Mouse (Mus musculus): ENCODE data around the gene Fkbp3. TPM values are rescaled to one million over a fixed set of nuclear protein-coding genes. Genes with fewer than 3 reads are reported as not detected.

Fkbp3 gene
- polyA plus RNA-seq, 1 experiment from 2014 or later = 827 TPM

- H3K9me3 ChIP-seq (replicated peaks) = no peaks in the 10 kb centered on the region
- no peak overlapping the region for H3K27ac ChIP-seq (replicated peaks)
- peaks cover 14% of the 10 kb centered on the region for H3K4me1 ChIP-seq
- H3K36me3 ChIP-seq = peaks cover 77% of the 10 kb centered on the region
- H3K4me3 ChIP-seq = no peak overlapping the region
- H3K27me3 ChIP-seq (ENCODE audit: low read depth, poor library complexity, severe bottlenecking) = no peaks in the 10 kb centered on the region
- no peak for DNase-seq (ENCODE audit: low spot score)
- WGBS = 89% methylated on average over 4 of the region's 4 CpGs
These were observed 5.4 kb downstream of the Fkbp3 start for GRCm38 (mm10) chr12:65068409-65068808.

GRCm38 (mm10) chr12:65066234-65066633, 7.6 kb downstream of the Fkbp3 start:
- H3K9me3 ChIP-seq (replicated peaks) = no peaks in the 10 kb centered on the region
- H3K36me3 ChIP-seq = peaks cover 93% of the 10 kb centered on the region
- DNase-seq (ENCODE audit: low spot score) = no peak
- H3K4me3 ChIP-seq = no peak overlapping the region
- WGBS = 83% methylated on average over 3 of the region's 3 CpGs
- no peaks in the 10 kb centered on the region for H3K4me1 ChIP-seq
- H3K27me3 ChIP-seq (ENCODE audit: low read depth, poor library complexity, severe bottlenecking) = no peaks in the 10 kb centered on the region
- H3K27ac ChIP-seq (replicated peaks) = no peak overlapping the region

- Histone ChIP-seq H3K4me1 (no peaks in the 10 kb centered on the region), H3K36me3 (peaks cover 99% of the 10 kb centered on the region), H3K27ac (replicated peaks) (no peak overlapping the region), H3K9me3 (replicated peaks) (no peaks in the 10 kb centered on the region), H3K4me3 (no peak overlapping the region), H3K27me3 (ENCODE audit: low read depth, poor library complexity, severe bottlenecking) (no peaks in the 10 kb centered on the region)
- no peak for DNase-seq (ENCODE audit: low spot score)
- 81% methylated on average over 2 of the region's 2 CpGs for WGBS
These were observed 8.6 kb downstream of the Fkbp3 start for GRCm38 (mm10) chr12:65065241-65065640.

GRCm38 (mm10) chr12:65061082-65061481, 12.7 kb downstream of the Fkbp3 start:
- no peaks in the 10 kb centered on the region for H3K27me3 ChIP-seq (ENCODE audit: low read depth, poor library complexity, severe bottlenecking)
- no peaks in the 10 kb centered on the region for H3K4me1 ChIP-seq
- no peak overlapping the region for H3K4me3 ChIP-seq
- H3K9me3 ChIP-seq (replicated peaks) = no peaks in the 10 kb centered on the region
- H3K27ac ChIP-seq (replicated peaks) = no peak overlapping the region
- peaks cover 97% of the 10 kb centered on the region for H3K36me3 ChIP-seq
- DNase-seq (ENCODE audit: low spot score) = no peak

GRCm38 (mm10) chr12:65058203-65058602, 15.6 kb downstream of the Fkbp3 start:
- Histone ChIP-seq H3K4me3 (no peak overlapping the region), H3K36me3 (peaks cover 97% of the 10 kb centered on the region), H3K9me3 (replicated peaks) (no peaks in the 10 kb centered on the region), H3K27ac (replicated peaks) (no peak overlapping the region), H3K4me1 (no peaks in the 10 kb centered on the region), H3K27me3 (ENCODE audit: low read depth, poor library complexity, severe bottlenecking) (no peaks in the 10 kb centered on the region)
- no peak for DNase-seq (ENCODE audit: low spot score)
- 90% methylated on average over 2 of the region's 2 CpGs for WGBS

- Histone ChIP-seq H3K27me3 (ENCODE audit: low read depth, poor library complexity, severe bottlenecking) (no peaks in the 10 kb centered on the region), H3K36me3 (peaks cover 91% of the 10 kb centered on the region), H3K9me3 (replicated peaks) (no peaks in the 10 kb centered on the region), H3K4me3 (no peak overlapping the region), H3K4me1 (no peaks in the 10 kb centered on the region), H3K27ac (replicated peaks) (no peak overlapping the region)
- DNase-seq (ENCODE audit: low spot score) = no peak
These were observed 25.0 kb downstream of the Fkbp3 start for GRCm38 (mm10) chr12:65048799-65049198.

GRCm38 (mm10) chr12:65037546-65037937, 36.3 kb downstream of the Fkbp3 start:
- no peak for DNase-seq (ENCODE audit: low spot score)
- H3K4me1 ChIP-seq = peaks cover 25% of the 10 kb centered on the region
- peaks cover 26% of the 10 kb centered on the region for H3K36me3 ChIP-seq
- no peak overlapping the region for H3K27ac ChIP-seq (replicated peaks)
- no peaks in the 10 kb centered on the region for H3K9me3 ChIP-seq (replicated peaks)
- peak overlapping the region; percentile 94 for H3K4me3 ChIP-seq
- WGBS = 66% methylated on average over 4 of the region's 4 CpGs
- H3K27me3 ChIP-seq (ENCODE audit: low read depth, poor library complexity, severe bottlenecking) = no peaks in the 10 kb centered on the region

GRCm38 (mm10) chr12:65036892-65037545, 36.8 kb downstream of the Fkbp3 start:
- Histone ChIP-seq H3K36me3 (peaks cover 21% of the 10 kb centered on the region), H3K4me3 (peak overlapping the region; percentile 94), H3K9me3 (replicated peaks) (no peaks in the 10 kb centered on the region), H3K4me1 (peaks cover 25% of the 10 kb centered on the region), H3K27me3 (ENCODE audit: low read depth, poor library complexity, severe bottlenecking) (no peaks in the 10 kb centered on the region), H3K27ac (replicated peaks) (peak overlapping the region; percentile 96)
- DNase-seq (ENCODE audit: low spot score) = no peak
- 22% methylated on average over 18 of the region's 18 CpGs for WGBS

GRCm38 (mm10) chr12:65036190-65036870, 37.5 kb downstream of the Fkbp3 start, which contains the start of gene Prpf39:
TSS of gene Prpf39 (plus strand) at chr12:65036333.
- Histone ChIP-seq H3K36me3 (peaks cover 16% of the 10 kb centered on the region; the same call in 1 of the 2 replicates), H3K9me3 (replicated peaks) (no peaks in the 10 kb centered on the region), H3K4me1 (peaks cover 25% of the 10 kb centered on the region), H3K4me3 (peak within 1 kb of the TSS; percentile 94), H3K27ac (replicated peaks) (peak within 1 kb of the TSS; percentile 96), H3K27me3 (ENCODE audit: low read depth, poor library complexity, severe bottlenecking) (no peaks in the 10 kb centered on the region)
- DNase-seq (ENCODE audit: low spot score) = peak; percentile 89
- WGBS = under 1% methylated on average over 59 of the region's 65 CpGs

GRCm38 (mm10) chr12:65035839-65036189, 38.0 kb downstream of the Fkbp3 start:
- Histone ChIP-seq H3K36me3 (peaks cover 11% of the 10 kb centered on the region; the same call in 1 of the 2 replicates), H3K27me3 (ENCODE audit: low read depth, poor library complexity, severe bottlenecking) (no peaks in the 10 kb centered on the region), H3K9me3 (replicated peaks) (no peaks in the 10 kb centered on the region), H3K4me3 (peak overlapping the region; percentile 94), H3K27ac (replicated peaks) (peak overlapping the region; percentile 96), H3K4me1 (peaks cover 25% of the 10 kb centered on the region)
- no peak for DNase-seq (ENCODE audit: low spot score)
- WGBS = 50% methylated on average over 8 of the region's 8 CpGs

GRCm38 (mm10) chr12:65022842-65023241, 51.0 kb downstream of the Fkbp3 start:
- Histone ChIP-seq H3K4me1 (no peaks in the 10 kb centered on the region), H3K27ac (replicated peaks) (no peak overlapping the region), H3K36me3 (peaks cover 50% of the 10 kb centered on the region), H3K27me3 (ENCODE audit: low read depth, poor library complexity, severe bottlenecking) (no peaks in the 10 kb centered on the region), H3K4me3 (no peak overlapping the region), H3K9me3 (replicated peaks) (no peaks in the 10 kb centered on the region; the same call in 1 of the 2 replicates)
- DNase-seq (ENCODE audit: low spot score) = no peak
- WGBS = 95% methylated on average over 6 of the region's 6 CpGs

Data from midbrain, embryonic 10.5 days (tissue).